Mouse (Mus musculus): ENCODE results near the gene Slc18a2. TPM values are rescaled to one million over a fixed set of nuclear protein-coding genes. Genes with fewer than 3 reads are reported as not detected.

Slc18a2 gene
- total and polyA plus RNA-seq, 3 experiments, result 0.04 to 0.86 TPM; not detected in 1

DNA sequence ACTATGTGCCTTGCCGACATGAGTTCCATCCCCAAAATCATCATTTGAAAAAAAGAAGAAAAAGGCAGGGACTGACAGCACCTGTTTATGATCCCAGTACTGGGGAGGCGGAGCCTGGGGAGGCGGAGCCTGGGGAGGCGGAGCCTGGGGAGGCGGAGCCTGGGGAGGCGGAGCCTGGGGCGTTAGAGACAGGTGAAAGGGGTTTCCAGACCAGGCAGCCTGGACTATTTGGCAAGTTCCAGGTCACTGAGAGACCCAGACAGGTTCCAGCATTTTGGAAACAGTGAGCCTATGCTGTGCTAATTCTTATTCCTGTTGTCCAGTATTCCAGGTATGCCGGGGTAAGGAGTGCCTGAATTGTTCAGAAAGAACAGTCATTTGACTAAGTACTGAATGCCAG is 41.7 kb upstream of the Slc18a2 start, which contains the start of gene Kcnk18:
Gene Kcnk18, plus strand, starts transcription at position 224 of the 400 bp plus-strand sequence.
- Histone ChIP-seq H3K9me3 (replicated peaks; ENCODE audit: low read length) (no peaks in the 10 kb centered on the region), H3K36me3 (replicated peaks in 1 of 2; ENCODE audit: control insufficient read depth in 1 of 2, insufficient read depth in 1 of 2, low read length in 1 of 2) (no peaks in the 10 kb centered on the region), H3K4me1 (ENCODE audit: control insufficient read depth in 1 of 2, insufficient read depth in 2 of 2) (peaks cover 0 to 5% of the 10 kb centered on the region in 2 experiments; a peak in 1 of 4 replicates), H3K79me2 (replicated peaks; ENCODE audit: control insufficient read depth, extremely low read depth, insufficient read depth, poor library complexity, severe bottlenecking) (no peaks in the 10 kb centered on the region), H3K27me3 (replicated peaks) (no peaks in the 10 kb centered on the region), H3K9ac (ENCODE audit: insufficient read depth, low read depth) (no peak within 1 kb of the TSS), H3K4me3 (replicated peaks in 1 of 3; ENCODE audit: low read depth in 2 of 3, low read length in 2 of 3, poor library complexity in 1 of 3) (no peak within 1 kb of the TSS), H3K4me2 (ENCODE audit: insufficient read depth, low read depth, poor library complexity, severe bottlenecking) (no peak within 1 kb of the TSS), H3K27ac (ENCODE audit: insufficient read depth, low read depth) (no peak within 1 kb of the TSS)
- TF ChIP-seq SMC3 (IDR thresholded peaks at IDR 0.05; ENCODE audit: low read depth, low read length) (no peak), USF2 (conservative IDR thresholded peaks at IDR 0.05; ENCODE audit: low read depth, low read length) (no peak), UBTF (IDR thresholded peaks at IDR 0.05; ENCODE audit: low read depth, low read length) (no peak), ZNF384 (IDR thresholded peaks at IDR 0.05; ENCODE audit: low read depth, low read length) (no peak), ZC3H11A (IDR thresholded peaks at IDR 0.05; ENCODE audit: low read depth, low read length) (no peak), MAZ (IDR thresholded peaks at IDR 0.05; ENCODE audit: low read depth, low read length) (no peak), IRF4 (IDR thresholded peaks at IDR 0.05; ENCODE audit: low read depth, low read length) (no peak), NELFE (IDR thresholded peaks at IDR 0.05; ENCODE audit: low read depth, low read length) (no peak), POLR2AphosphoS2 (IDR thresholded peaks at IDR 0.05; ENCODE audit: low read depth, low read length) (no peak), CHD2 (IDR thresholded peaks at IDR 0.05; ENCODE audit: low read length) (no peak), PAX5 (IDR thresholded peaks at IDR 0.05; ENCODE audit: low read length) (no peak), TCF12 (IDR thresholded peaks at IDR 0.05; ENCODE audit: low read depth, low read length) (no peak), JUN (IDR thresholded peaks at IDR 0.05; ENCODE audit: insufficient read depth, low read depth, low read length) (no peak), CTCF (conservative IDR thresholded peaks at IDR 0.05 in 1 of 2, IDR thresholded peaks at IDR 0.05 in 1 of 2; ENCODE audit: low read depth in 2 of 2, low read length in 2 of 2) (no peak), MEF2A (IDR thresholded peaks at IDR 0.05; ENCODE audit: borderline replicate concordance, low read depth, low read length) (no peak), MAFK (IDR thresholded peaks at IDR 0.05; ENCODE audit: insufficient replicate concordance, low read length) (no peak), GABPA (IDR thresholded peaks at IDR 0.05; ENCODE audit: insufficient replicate concordance, low read depth, low read length) (no peak), E2F4 (IDR thresholded peaks at IDR 0.05; ENCODE audit: insufficient replicate concordance, low read depth, low read length) (no peak), SIN3A (IDR thresholded peaks at IDR 0.05; ENCODE audit: low read length) (no peak)
- dilution Hi-C loops (cut with MboI; ENCODE audit: extremely low pct_ligation_motif_present, extremely low pct_unique_long_range_greater_than_20kb, low sequenced_read_pairs) (no loop called here), in situ Hi-C loops (cut with MboI; ENCODE audit: low pct_ligation_motif_present, low pct_unique_long_range_greater_than_20kb, low sequenced_read_pairs) (no loop called here)
- DNase-seq (ENCODE audit: extremely low read depth), result no peak

DNA sequence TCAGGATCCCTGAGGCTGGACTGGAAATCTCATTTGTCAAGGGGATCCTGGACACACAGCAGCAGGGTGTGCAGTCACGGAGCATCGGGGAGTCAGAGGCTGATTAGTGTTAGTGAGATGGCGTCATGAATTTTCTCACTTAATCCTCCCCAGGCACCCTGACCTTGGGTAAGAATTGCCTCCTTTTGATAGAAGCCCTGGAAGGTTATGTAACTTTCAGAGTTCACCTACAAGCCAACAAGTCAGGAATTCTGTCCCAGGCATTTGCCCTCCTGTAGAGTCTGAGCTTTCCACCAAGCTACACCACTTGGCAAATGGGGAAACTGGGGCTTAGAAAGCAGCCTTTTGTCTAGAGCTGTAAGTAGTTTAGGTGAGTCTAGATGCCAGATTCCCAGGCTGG is 39.6 kb upstream of the Slc18a2 start:
- no peak for TF ChIP-seq ZKSCAN1 (IDR thresholded peaks at IDR 0.05; ENCODE audit: borderline replicate concordance, low read depth, low read length)
- no peak for TF ChIP-seq MEF2A (IDR thresholded peaks at IDR 0.05; ENCODE audit: borderline replicate concordance, low read depth, low read length)
- TF ChIP-seq ETS1 (conservative IDR thresholded peaks at IDR 0.05; ENCODE audit: low read depth, low read length), result no peak
- TF ChIP-seq CHD1 (IDR thresholded peaks at IDR 0.05; ENCODE audit: low read depth, low read length), result no peak
- no peak for TF ChIP-seq TCF12 (IDR thresholded peaks at IDR 0.05; ENCODE audit: low read depth, low read length)
- TF ChIP-seq NELFE (IDR thresholded peaks at IDR 0.05; ENCODE audit: low read depth, low read length), result no peak
- no peak for TF ChIP-seq BHLHE40 (IDR thresholded peaks at IDR 0.05; ENCODE audit: low read depth, low read length)
- TF ChIP-seq RCOR1 (conservative IDR thresholded peaks at IDR 0.05; ENCODE audit: low read depth, low read length), result no peak
- no peak for TF ChIP-seq MXI1 (IDR thresholded peaks at IDR 0.05; ENCODE audit: low read depth, low read length)
- no peak for TF ChIP-seq MAZ (IDR thresholded peaks at IDR 0.05; ENCODE audit: low read depth, low read length)
- TF ChIP-seq MYC (IDR thresholded peaks at IDR 0.05; ENCODE audit: low read depth, low read length), result no peak
- no peak for TF ChIP-seq CTCF (conservative IDR thresholded peaks at IDR 0.05 in 1 of 2, IDR thresholded peaks at IDR 0.05 in 1 of 2; ENCODE audit: low read depth in 2 of 2, low read length in 2 of 2)
- H3K79me2 ChIP-seq (replicated peaks; ENCODE audit: control insufficient read depth, extremely low read depth, insufficient read depth, poor library complexity, severe bottlenecking), result no peaks in the 10 kb centered on the region
- H3K9me3 ChIP-seq (replicated peaks; ENCODE audit: low read length), result no peaks in the 10 kb centered on the region
- H3K4me3 ChIP-seq (replicated peaks in 1 of 3; ENCODE audit: low read depth in 2 of 3, low read length in 2 of 3, poor library complexity in 1 of 3), result no peak overlapping the region
- H3K9ac ChIP-seq (ENCODE audit: insufficient read depth, low read depth), result no peak overlapping the region
- dilution Hi-C loops (cut with MboI; ENCODE audit: extremely low pct_ligation_motif_present, extremely low pct_unique_long_range_greater_than_20kb, low sequenced_read_pairs) (no loop called here), in situ Hi-C loops (cut with MboI; ENCODE audit: low pct_ligation_motif_present, low pct_unique_long_range_greater_than_20kb, low sequenced_read_pairs) (no loop called here)
- H3K27ac ChIP-seq (ENCODE audit: insufficient read depth, low read depth), result no peak overlapping the region
- H3K4me2 ChIP-seq (ENCODE audit: insufficient read depth, low read depth, poor library complexity, severe bottlenecking), result no peak overlapping the region
- peaks cover 2% of the 10 kb centered on the region for H3K27me3 ChIP-seq (replicated peaks)
- no peak for DNase-seq (ENCODE audit: extremely low read depth)
- no peaks in the 10 kb centered on the region for H3K4me1 ChIP-seq (ENCODE audit: control insufficient read depth in 1 of 2, insufficient read depth in 2 of 2)
- no peaks in the 10 kb centered on the region for H3K36me3 ChIP-seq (replicated peaks in 1 of 2; ENCODE audit: control insufficient read depth in 1 of 2, insufficient read depth in 1 of 2, low read length in 1 of 2)

Measured in CH12.LX (cell line).